Mouse (Mus musculus) neural tube, embryonic 15.5 days (tissue): ENCODE measurements around the gene Alpk1. TPM values are rescaled to one million over a fixed set of nuclear protein-coding genes. Genes with fewer than 3 reads are reported as not detected.
A peak's percentile ranks its signal among the peaks of the same experiment; 100 is the strongest.

Experiments
- ATAC-seq: fragments of 200-750 bp; cut with Nextera tagmentation; 2 replicates; pipeline ENCODE4 v1.8.0; 2017; ENCODE audit warnings: mild to moderate bottlenecking, moderate TSS enrichment, moderate library complexity; ENCODE audit not compliant: low FRiP score
- H3K27ac ChIP-seq: fragments of 300-500 bp; sonication (generic); replicated peaks from 2 replicates; pipeline ENCODE4 v1.5.1; 2015; ENCODE audit warnings: mild to moderate bottlenecking, inconsistent platforms
- H3K27me3 ChIP-seq: fragments of 300-500 bp; sonication (generic); replicated peaks from 2 replicates; pipeline ENCODE4 v1.6.1; 2015; ENCODE audit warnings: inconsistent platforms
- H3K36me3 ChIP-seq: fragments of 300-500 bp; sonication (generic); 2 replicates; pipeline ENCODE4 v1.6.1; 2015; ENCODE audit warnings: inconsistent platforms
- H3K4me1 ChIP-seq: fragments of 300-500 bp; sonication (generic); 2 replicates; pipeline ENCODE4 v1.6.1; 2015; ENCODE audit warnings: inconsistent platforms
- H3K4me2 ChIP-seq: fragments of 300-500 bp; sonication (generic); 2 replicates; pipeline ENCODE4 v1.6.1; 2015; ENCODE audit warnings: inconsistent platforms, mild to moderate bottlenecking, moderate library complexity
- H3K4me3 ChIP-seq: fragments of 300-500 bp; sonication (generic); replicated peaks from 2 replicates; pipeline ENCODE4 v1.5.1; 2015; ENCODE audit warnings: mild to moderate bottlenecking, inconsistent platforms
- H3K9ac ChIP-seq: fragments of 300-500 bp; sonication (generic); replicated peaks from 2 replicates; pipeline ENCODE4 v1.6.1; 2015; ENCODE audit warnings: mild to moderate bottlenecking, inconsistent platforms
- H3K9me3 ChIP-seq: fragments of 300-500 bp; sonication (generic); replicated peaks from 2 replicates; pipeline ENCODE4 v1.6.1; 2016; ENCODE audit warnings: inconsistent platforms
- WGBS: fragments of 180-500 bp; shearing (Covaris S2); methylation state at CpG from one replicate; pipeline ENCODE4 v1.1.7; 2015; ENCODE audit warnings: mixed read lengths; 5-methylcytosine and 5-hydroxymethylcytosine counted together
- polyA plus RNA-seq: library from polyadenylated mRNA; unstranded; fragments of >200 nt; fragmentation: Nextera tagmentation; extraction: Ambion mirVana; gene quantifications from 2 replicates; pipeline ENCODE4 v1.2.1, GENCODE M21; 2015

Alpk1 gene
- polyA plus RNA-seq, 1 experiment from 2014 or later: 0.61 TPM

- no peak overlapping the region for H3K27ac ChIP-seq
- H3K4me3 ChIP-seq: no peak overlapping the region
- H3K4me2 ChIP-seq: no peak overlapping the region
- H3K4me1 ChIP-seq: no peaks in the 10 kb centered on the region
- ATAC-seq: no peak
- peaks cover 6% of the 10 kb centered on the region; the same call in 1 of the 2 replicates for H3K27me3 ChIP-seq
- H3K9ac ChIP-seq: no peak overlapping the region
- WGBS: 41% methylated on average over 7 of the region's 7 CpGs
- H3K36me3 ChIP-seq: no peaks in the 10 kb centered on the region
- no peaks in the 10 kb centered on the region for H3K9me3 ChIP-seq
These were observed 128.3 kb downstream of the Alpk1 start for GRCm38 (mm10) chr3:127651742-127652653.

DNA sequence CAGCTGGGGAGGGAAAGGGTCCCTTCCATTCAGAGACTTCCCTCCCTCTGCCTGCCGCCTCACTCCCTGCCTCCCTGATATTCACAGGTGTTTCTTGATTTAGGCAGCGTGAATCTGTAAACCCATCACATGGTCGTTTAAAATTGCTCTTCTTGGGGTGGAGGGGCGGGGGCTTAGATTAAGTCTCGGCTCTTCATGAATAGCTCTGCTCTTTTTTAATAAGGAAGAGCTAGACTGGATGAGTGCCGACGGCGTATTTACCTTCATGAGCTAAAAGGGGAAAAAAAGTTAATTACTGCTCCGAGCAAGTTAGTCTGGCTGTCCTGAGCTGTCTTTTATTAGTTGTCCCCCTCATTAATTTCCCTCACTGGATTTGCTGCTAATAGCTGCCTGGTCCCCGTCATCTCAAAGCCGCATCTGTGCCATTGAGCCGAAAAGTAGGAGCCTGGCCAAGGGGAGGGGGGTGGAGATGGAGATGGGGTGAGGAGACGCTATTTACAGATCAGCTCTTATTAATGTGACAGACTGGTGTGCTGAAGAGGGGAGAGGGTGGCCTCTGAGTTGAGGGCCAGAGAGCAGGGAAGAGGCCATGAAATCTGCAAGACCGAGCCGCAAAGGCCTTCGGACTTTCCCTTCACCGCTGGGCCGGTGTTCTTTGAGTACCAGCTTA is 134.0 kb downstream of the Alpk1 start:
- Histone ChIP-seq H3K4me3 (no peak overlapping the region), H3K4me2 (no peak overlapping the region), H3K9me3 (no peaks in the 10 kb centered on the region), H3K9ac (no peak overlapping the region), H3K4me1 (peaks cover 11% of the 10 kb centered on the region), H3K36me3 (no peaks in the 10 kb centered on the region), H3K27ac (no peak overlapping the region), H3K27me3 (peaks cover 43% of the 10 kb centered on the region)
- ATAC-seq: no peak
- 33% methylated on average over 18 of the region's 18 CpGs for WGBS

DNA sequence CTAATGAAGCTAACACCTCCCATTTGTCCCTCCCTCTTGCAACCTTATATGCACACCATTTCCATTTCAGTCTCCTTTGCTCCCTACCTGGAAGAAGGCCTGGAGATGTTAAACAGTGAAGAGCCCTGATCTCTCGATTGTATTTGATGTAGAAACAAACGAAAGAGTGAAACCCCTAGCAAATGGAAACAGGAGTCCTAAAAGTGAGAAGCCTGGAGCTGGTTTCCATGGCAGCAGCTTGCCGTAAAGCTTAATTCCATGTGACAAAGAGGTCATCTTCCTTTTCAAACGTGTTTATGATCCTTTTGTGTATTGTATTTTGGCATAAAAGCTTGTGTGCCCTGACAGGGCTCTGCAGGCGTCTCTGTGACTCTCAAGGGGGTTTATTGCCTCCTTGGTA is 138.1 kb downstream of the Alpk1 start:
- no peak overlapping the region for H3K27ac ChIP-seq
- H3K4me1 ChIP-seq: peaks cover 28% of the 10 kb centered on the region
- no peak for ATAC-seq
- no peak overlapping the region for H3K4me3 ChIP-seq
- no peak overlapping the region for H3K9ac ChIP-seq
- no peaks in the 10 kb centered on the region for H3K36me3 ChIP-seq
- peaks cover 69% of the 10 kb centered on the region for H3K27me3 ChIP-seq
- no peak overlapping the region for H3K4me2 ChIP-seq
- no peaks in the 10 kb centered on the region for H3K9me3 ChIP-seq
- 6% methylated on average over 5 of the region's 5 CpGs for WGBS

DNA sequence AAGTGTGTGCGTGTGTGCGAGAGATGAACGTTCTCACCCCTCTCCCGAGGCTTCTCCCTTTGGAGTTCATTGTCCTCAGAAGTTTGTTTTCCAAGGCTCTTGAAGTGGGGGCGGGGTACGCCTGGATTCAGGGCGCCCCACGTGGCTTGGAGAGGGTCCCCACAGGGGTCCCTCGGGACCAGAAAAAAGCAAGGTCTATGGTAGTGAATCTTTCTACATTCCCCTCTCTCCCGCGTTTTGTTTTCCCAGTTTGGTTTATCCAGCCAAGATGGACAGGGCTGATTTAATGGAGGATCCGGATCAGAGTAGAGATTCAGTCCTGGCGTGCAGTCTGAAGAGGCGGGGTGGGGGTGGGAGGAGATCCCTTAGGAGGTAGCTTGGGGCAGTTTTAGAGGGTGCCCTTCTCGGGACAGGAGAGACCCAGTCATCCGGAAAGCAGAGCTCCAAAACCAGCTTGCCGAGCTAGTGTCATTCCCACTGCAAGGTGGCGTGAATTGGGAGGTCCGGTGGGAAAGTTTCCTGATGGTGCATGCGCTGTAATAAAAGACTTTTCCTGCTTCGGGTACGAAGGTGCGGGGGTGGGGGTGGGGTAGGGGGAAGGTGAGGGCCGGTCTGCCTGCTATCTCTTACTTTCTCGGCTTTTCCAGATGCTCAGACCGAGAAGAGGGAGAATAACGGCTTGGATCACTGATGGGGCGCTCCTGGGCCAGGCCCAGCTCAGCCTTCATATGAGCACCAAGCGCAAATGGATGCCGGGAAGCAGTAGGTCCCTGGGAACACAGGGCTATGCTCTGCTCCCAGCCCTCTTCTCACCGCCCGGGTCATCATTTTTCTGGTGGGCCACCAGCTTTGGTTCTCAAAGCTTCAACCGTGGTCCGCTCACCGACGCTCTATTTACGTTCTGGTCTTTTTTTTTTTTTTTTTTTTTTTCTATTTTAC is 139.3 kb downstream of the Alpk1 start:
- Histone ChIP-seq H3K4me2 (peak overlapping the region; percentile 46), H3K27me3 (peaks cover 67% of the 10 kb centered on the region), H3K36me3 (no peaks in the 10 kb centered on the region), H3K9me3 (no peaks in the 10 kb centered on the region), H3K4me1 (peaks cover 24% of the 10 kb centered on the region), H3K4me3 (peak overlapping the region; percentile 12), H3K27ac (no peak overlapping the region), H3K9ac (no peak overlapping the region)
- 3% methylated on average over 37 of the region's 37 CpGs for whole genome bisulfite sequencing
- ATAC-seq: no peak

DNA sequence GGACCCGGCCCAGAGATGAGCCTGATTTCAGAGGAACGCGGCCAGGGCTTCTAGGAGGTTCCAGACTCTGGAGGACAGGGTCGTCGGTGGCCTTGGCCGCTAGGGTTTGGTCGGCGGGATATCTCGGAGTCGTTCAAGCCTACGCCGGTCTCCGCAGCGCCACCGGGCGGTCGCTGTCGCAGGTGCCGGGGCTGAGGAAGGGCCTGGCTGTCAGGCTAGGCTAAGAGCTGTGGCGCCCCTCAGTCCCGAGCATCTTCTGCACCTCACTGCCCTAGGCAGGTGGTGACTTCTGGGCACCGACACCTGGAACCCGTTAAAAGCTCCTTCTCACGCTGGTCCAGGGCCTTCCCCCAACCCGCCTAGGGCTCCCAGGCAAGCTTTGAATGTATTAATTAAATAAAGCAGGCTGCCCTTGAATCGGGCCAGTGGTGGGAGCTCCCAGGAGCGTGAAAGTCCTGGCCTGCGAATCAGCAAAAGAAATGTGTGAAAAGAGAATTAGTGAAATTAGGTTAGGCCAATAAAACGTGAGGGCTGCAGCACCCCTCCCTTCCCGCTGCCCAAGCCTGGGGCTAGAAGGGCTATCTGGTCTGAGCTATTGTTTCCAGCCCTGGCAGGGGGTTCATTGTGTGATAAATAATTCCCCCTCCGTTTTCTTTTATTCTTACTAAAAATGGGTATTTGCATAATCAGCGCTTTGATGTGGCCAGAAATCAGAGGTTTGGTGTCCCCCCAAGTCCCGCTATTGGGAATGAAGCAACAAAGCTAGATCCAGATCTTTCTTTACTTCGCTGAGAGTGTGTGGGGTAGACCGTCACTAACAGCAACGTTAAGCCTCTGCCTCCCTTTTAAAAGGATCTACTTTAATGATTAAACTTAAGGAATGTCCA is 140.2 kb downstream of the Alpk1 start:
- H3K36me3 ChIP-seq: no peaks in the 10 kb centered on the region
- no peak overlapping the region; the same call in 1 of the 2 replicates for H3K9ac ChIP-seq
- peaks cover 66% of the 10 kb centered on the region for H3K27me3 ChIP-seq
- ATAC-seq: peak; percentile 76; the same call in 1 of the 2 replicates
- peaks cover 24% of the 10 kb centered on the region for H3K4me1 ChIP-seq
- peak overlapping the region; percentile 46 for H3K4me2 ChIP-seq
- peak overlapping the region; percentile 12 for H3K4me3 ChIP-seq
- H3K27ac ChIP-seq: no peak overlapping the region
- WGBS: 2% methylated on average over 36 of the region's 36 CpGs
- H3K9me3 ChIP-seq: no peaks in the 10 kb centered on the region

DNA sequence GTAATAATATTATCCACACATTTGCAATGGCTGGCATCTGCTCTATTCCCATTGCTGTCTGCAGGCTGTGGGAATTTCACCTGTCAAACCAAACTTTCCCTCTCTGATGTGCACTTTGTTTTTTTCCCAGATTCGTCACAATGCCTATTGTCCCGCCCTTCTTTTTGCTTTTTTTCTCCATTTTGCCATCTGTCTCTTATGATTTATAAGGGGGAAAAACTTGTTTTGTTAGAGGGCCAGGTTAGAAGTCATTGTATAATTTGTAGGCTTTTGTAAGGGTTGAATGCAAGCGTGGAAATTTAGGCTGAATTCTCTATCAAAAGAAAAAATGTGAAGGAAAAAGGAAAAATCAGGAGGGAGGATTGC is 145.4 kb downstream of the Alpk1 start:
- Histone ChIP-seq H3K4me2 (peak overlapping the region; percentile 98), H3K9me3 (no peaks in the 10 kb centered on the region), H3K4me3 (peak overlapping the region; percentile 54; the same call in 1 of the 2 replicates), H3K4me1 (peaks cover 31% of the 10 kb centered on the region), H3K9ac (no peak overlapping the region), H3K27ac (no peak overlapping the region), H3K36me3 (no peaks in the 10 kb centered on the region), H3K27me3 (peaks cover 62% of the 10 kb centered on the region)
- WGBS: 4% methylated on average over 3 of the region's 3 CpGs
- ATAC-seq: no peak

- ATAC-seq: peak; percentile 80
- H3K4me1 ChIP-seq: peaks cover 28% of the 10 kb centered on the region
- H3K9ac ChIP-seq: peak overlapping the region; percentile 50
- peak overlapping the region; percentile 98 for H3K4me2 ChIP-seq
- peak overlapping the region; percentile 6 for H3K27ac ChIP-seq
- WGBS: 1% methylated on average over 57 of the region's 58 CpGs
- no peaks in the 10 kb centered on the region for H3K36me3 ChIP-seq
- peak overlapping the region; percentile 54 for H3K4me3 ChIP-seq
- no peaks in the 10 kb centered on the region for H3K9me3 ChIP-seq
- H3K27me3 ChIP-seq: peaks cover 61% of the 10 kb centered on the region
These were observed 146.0 kb downstream of the Alpk1 start for GRCm38 (mm10) chr3:127634101-127634983.

DNA sequence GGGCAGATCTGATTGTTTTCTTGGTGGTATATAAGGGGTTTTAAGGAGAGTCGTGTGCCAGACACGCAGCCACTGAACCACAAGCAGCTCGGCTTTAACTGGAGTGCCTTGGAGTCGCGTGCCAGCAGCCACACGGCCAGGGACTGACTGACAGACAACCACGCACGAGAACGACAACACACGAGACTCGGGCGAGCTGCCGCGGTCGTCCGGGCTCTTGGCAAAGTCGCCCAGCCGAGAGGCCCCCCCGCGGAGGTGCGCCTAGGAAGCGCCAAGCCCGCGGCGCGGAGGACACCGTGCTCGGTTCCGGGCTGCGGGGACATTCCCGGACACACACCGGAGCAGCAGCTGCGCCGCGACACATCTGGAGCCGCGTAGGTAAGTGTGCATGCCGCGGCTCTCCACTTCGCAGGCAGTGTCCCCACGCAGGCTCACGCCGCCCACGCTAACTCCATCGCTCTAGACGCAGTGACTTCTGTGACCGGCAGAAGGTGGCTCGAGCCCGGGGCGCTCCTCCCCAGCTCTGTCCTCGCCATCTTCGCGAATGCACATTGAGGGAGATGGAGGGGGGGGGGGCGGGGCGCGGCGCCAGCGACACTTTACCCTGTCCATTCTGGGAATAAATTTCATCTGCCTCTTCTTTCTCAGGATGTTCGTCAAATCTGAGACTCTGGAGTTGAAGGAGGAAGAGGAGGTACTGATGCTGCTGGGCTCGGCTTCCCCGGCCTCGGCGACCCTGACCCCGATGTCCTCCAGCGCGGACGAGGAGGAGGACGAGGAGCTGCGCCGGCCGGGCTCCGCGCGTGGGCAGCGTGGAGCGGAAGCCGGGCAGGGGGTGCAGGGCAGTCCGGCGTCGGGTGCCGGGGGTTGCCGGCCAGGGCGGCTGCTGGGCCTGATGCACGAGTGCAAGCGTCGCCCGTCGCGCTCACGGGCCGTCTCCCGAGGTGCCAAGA is 147.0 kb downstream of the Alpk1 start, which contains the start of gene Neurog2:
Neurog2 (plus strand) TSS at position 56 of the 953 bp plus-strand sequence.
- Histone ChIP-seq H3K27me3 (peaks cover 67% of the 10 kb centered on the region), H3K9ac (peak within 1 kb of the TSS; percentile 50), H3K4me3 (peak within 1 kb of the TSS; percentile 54), H3K4me1 (peaks cover 32% of the 10 kb centered on the region), H3K4me2 (peak within 1 kb of the TSS; percentile 98), H3K9me3 (no peaks in the 10 kb centered on the region), H3K36me3 (no peaks in the 10 kb centered on the region), H3K27ac (peak within 1 kb of the TSS; percentile 61)
- peak; percentile 58 for ATAC-seq
- under 1% methylated on average over 84 of the region's 92 CpGs for WGBS

GRCm38 (mm10) chr3:127632531-127632930 is 147.8 kb downstream of the Alpk1 start:
- under 1% methylated on average over 31 of the region's 32 CpGs for WGBS
- H3K4me2 ChIP-seq: peak overlapping the region; percentile 98
- H3K9ac ChIP-seq: peak overlapping the region; percentile 50; the same call in 1 of the 2 replicates
- peaks cover 40% of the 10 kb centered on the region for H3K4me1 ChIP-seq
- peak; percentile 68 for ATAC-seq
- 0 out of 2 replicates have a peak overlapping the region, but pooled peaks have one; percentile 61 for H3K27ac ChIP-seq
- peak overlapping the region; percentile 54 for H3K4me3 ChIP-seq
- H3K9me3 ChIP-seq: no peaks in the 10 kb centered on the region
- no peaks in the 10 kb centered on the region for H3K36me3 ChIP-seq
- H3K27me3 ChIP-seq: peaks cover 67% of the 10 kb centered on the region
